Mouse (Mus musculus): ENCODE measurements around the gene Cttnbp2nl. TPM values are rescaled to one million over a fixed set of nuclear protein-coding genes. Genes with fewer than 3 reads are reported as not detected.

Gene Cttnbp2nl
- polyA plus RNA-seq, 1 experiment: 2.2 TPM

DNA sequence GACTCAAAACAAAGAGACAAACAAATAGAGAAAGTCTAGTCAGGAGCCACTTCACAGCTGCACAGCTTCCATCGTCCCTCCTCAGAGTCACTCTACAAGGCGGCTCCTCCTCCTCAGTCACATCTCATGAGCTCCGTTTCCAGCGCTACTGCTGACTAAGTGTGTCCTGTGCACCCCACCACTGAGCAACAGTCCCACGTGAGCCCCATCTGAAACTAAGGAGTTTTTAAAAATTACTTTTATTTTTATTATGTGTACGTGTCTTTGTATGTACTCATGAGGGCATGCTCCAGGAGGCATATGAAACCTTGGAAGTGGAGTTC is 34.2 kb downstream of the Cttnbp2nl start:
- Histone ChIP-seq H3K4me3 (replicated peaks) (no peak overlapping the region), H3K4me1 (peaks cover 8% of the 10 kb centered on the region), H3K9me3 (no peaks in the 10 kb centered on the region), H3K36me3 (replicated peaks; ENCODE audit: low read length) (no peaks in the 10 kb centered on the region), H3K27me3 (replicated peaks) (peaks cover 14% of the 10 kb centered on the region)
- TF ChIP-seq FLI1 (IDR thresholded peaks at IDR 0.05; ENCODE audit: low read length) (no peak), GATA1 (IDR thresholded peaks at IDR 0.05; ENCODE audit: borderline replicate concordance, low read length) (no peak)

DNA sequence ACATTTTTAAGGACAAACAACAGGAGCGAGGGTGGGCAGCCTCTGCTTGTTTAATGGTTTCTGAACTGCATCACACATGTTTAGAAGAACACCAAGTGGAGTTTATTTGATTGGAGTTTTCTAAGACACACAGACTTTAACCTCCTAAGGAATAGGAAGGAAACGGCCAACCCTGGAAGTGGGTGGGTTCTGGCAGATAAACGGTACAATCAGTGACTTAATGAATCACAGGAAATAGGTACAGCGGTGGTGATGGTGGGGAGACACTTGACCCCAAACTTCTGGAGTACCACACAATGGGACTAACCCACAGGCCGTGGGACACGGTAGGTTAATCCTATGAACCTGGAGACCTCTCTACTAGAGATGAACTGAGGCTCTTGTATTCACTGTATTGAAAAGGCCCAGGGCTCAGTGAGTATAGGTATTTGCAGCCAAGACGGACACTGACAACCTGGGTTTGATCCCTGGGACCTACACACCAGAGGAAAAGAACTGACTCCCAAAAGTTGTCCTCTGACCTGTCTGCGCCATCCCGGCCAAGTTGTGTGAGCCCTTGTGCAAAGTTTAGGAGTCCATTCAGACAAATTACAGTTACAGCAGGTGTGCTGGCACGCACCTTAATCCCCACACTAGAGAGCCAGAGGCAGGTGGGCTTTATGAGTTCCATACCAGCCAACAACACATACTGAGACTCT is 34.7 kb downstream of the Cttnbp2nl start:
- no peaks in the 10 kb centered on the region for H3K36me3 ChIP-seq (replicated peaks; ENCODE audit: low read length)
- no peaks in the 10 kb centered on the region for H3K9me3 ChIP-seq
- H3K4me3 ChIP-seq (replicated peaks): no peak overlapping the region
- no peak for TF ChIP-seq FLI1 (IDR thresholded peaks at IDR 0.05; ENCODE audit: low read length)
- TF ChIP-seq GATA1 (IDR thresholded peaks at IDR 0.05; ENCODE audit: borderline replicate concordance, low read length): no peak
- H3K4me1 ChIP-seq: peaks cover 8% of the 10 kb centered on the region
- H3K27me3 ChIP-seq (replicated peaks): peaks cover 14% of the 10 kb centered on the region

DNA sequence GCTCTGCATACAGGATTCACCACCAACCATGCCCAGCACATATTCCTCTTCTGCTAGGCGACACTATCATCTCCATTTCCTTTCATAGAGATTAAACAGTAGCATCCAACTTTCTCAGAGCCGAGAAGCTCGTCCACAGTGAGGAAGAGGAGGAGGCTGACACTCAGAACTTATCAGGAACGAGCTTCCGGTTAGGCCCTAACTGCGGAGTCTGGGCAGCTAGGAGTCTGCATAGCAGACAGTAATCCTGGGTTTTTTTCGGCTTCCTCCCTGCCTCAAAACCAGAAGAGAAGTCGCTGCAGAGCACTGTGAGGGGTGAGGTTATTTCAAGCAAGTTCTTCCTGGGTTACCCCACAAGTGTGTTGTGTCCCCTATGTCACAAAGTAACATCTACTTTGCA is 35.6 kb downstream of the Cttnbp2nl start:
- Histone ChIP-seq H3K9me3 (no peaks in the 10 kb centered on the region), H3K4me1 (peaks cover 8% of the 10 kb centered on the region), H3K4me3 (replicated peaks) (no peak overlapping the region), H3K36me3 (replicated peaks; ENCODE audit: low read length) (no peaks in the 10 kb centered on the region), H3K27me3 (replicated peaks) (peaks cover 12% of the 10 kb centered on the region)
- no peak for TF ChIP-seq FLI1 (IDR thresholded peaks at IDR 0.05; ENCODE audit: low read length)

DNA sequence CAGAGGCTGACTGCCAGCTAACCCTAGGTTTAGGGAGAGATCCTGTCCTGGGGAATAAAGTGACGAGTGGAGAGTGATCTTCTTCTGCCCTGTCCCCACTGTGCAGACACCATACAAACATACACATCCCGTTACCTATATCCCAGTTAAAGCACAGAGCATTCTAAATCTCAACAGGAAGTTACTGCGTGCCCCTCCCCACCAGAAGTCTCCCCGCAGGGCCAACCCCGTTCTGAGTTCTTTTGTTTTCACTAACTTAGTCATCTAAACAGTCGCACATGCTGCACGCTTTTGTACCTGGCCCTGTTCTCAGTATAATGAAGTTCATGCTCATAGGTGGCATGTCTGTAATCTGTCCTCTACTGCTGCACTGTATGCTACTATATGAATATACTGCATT is 36.7 kb downstream of the Cttnbp2nl start:
- Histone ChIP-seq H3K4me1 (peaks cover 8% of the 10 kb centered on the region), H3K9me3 (no peaks in the 10 kb centered on the region), H3K4me3 (replicated peaks) (no peak overlapping the region), H3K27me3 (replicated peaks) (peaks cover 10% of the 10 kb centered on the region), H3K36me3 (replicated peaks; ENCODE audit: low read length) (no peaks in the 10 kb centered on the region)
- TF ChIP-seq GATA1 (IDR thresholded peaks at IDR 0.05; ENCODE audit: borderline replicate concordance, low read length) (no peak), FLI1 (IDR thresholded peaks at IDR 0.05; ENCODE audit: low read length) (no peak)

DNA sequence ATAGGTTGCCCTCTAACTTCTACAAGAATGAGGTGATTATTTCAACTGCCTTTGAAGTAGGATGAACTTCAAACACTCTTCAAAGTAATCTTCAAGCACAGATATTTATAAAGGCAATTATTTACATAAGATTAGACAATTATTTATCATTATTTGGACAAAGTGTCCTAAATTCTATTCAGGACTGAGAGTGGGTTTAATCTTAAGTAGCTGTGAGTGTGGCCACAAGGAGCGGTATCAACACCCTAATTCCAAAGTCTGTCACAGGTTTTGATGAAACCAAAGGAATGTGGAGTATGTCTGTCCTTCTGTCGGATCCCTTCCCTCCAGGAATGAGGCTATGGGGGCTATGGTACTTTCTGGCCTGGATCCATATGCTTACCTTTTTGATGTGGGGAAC is 38.0 kb downstream of the Cttnbp2nl start:
- Histone ChIP-seq H3K27me3 (replicated peaks) (peaks cover 11% of the 10 kb centered on the region), H3K4me1 (peaks cover 3% of the 10 kb centered on the region), H3K4me3 (replicated peaks) (no peak overlapping the region), H3K9me3 (no peaks in the 10 kb centered on the region), H3K36me3 (replicated peaks; ENCODE audit: low read length) (no peaks in the 10 kb centered on the region)
- TF ChIP-seq FLI1 (IDR thresholded peaks at IDR 0.05; ENCODE audit: low read length): no peak
- TF ChIP-seq GATA1 (IDR thresholded peaks at IDR 0.05; ENCODE audit: borderline replicate concordance, low read length): no peak

DNA sequence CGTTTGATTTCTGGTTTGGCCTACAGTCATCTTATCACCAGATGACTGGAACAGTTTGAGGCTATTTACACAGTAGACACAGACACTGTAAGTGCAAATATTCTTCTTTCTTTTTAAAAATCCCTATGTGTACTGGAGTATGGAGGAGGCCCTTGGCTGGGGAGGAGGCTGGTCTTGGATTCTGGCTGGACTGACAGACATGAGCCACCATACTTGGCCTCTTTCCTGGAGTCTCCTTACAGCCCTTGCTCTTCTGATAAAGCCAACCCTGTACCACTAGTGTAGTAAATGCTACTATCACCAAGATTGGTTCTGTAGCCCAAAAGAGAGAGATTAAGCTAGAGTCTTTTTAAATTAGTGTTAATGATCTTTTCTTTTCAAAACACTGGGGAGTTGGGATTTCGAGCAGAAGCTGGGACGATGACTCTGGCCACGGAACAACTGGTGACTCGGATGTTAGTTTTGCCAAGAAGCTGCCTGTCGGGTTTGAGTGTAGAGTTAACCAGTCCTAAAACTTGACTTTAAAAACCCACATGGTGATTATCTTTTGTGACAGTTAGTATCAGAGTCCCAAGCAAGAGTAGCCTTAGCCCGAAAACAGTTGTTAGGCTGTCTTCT is 40.1 kb downstream of the Cttnbp2nl start:
- H3K36me3 ChIP-seq (replicated peaks; ENCODE audit: low read length): no peaks in the 10 kb centered on the region
- peaks cover 11% of the 10 kb centered on the region for H3K27me3 ChIP-seq (replicated peaks)
- H3K4me1 ChIP-seq: no peaks in the 10 kb centered on the region
- H3K9me3 ChIP-seq: no peaks in the 10 kb centered on the region
- no peak for TF ChIP-seq FLI1 (IDR thresholded peaks at IDR 0.05; ENCODE audit: low read length)
- TF ChIP-seq GATA1 (IDR thresholded peaks at IDR 0.05; ENCODE audit: borderline replicate concordance, low read length): no peak
- no peak overlapping the region for H3K4me3 ChIP-seq (replicated peaks)

DNA sequence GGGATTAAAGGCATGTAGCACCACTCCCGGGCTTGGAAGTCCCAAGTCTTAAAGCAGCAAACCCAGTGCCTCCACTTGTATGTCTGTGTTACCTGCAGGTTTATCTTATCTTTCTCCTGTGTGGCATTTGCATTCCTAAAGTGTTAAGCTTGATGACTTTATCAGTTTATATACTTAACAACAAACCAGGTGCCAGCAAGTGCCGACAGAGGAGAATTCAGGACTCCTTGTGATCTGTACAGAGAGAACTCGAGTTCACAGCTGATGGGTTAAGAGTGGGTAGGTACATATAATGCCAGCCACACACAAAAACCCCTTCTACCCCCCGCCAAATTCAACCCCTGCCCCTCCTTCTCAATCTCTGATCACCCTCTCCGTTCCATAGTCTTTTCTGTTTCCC is 41.1 kb downstream of the Cttnbp2nl start:
- Histone ChIP-seq H3K27me3 (replicated peaks) (peaks cover 10% of the 10 kb centered on the region), H3K4me1 (no peaks in the 10 kb centered on the region), H3K36me3 (replicated peaks; ENCODE audit: low read length) (no peaks in the 10 kb centered on the region), H3K4me3 (replicated peaks) (no peak overlapping the region), H3K9me3 (no peaks in the 10 kb centered on the region)
- TF ChIP-seq FLI1 (IDR thresholded peaks at IDR 0.05; ENCODE audit: low read length) (no peak), GATA1 (IDR thresholded peaks at IDR 0.05; ENCODE audit: borderline replicate concordance, low read length) (no peak)

DNA sequence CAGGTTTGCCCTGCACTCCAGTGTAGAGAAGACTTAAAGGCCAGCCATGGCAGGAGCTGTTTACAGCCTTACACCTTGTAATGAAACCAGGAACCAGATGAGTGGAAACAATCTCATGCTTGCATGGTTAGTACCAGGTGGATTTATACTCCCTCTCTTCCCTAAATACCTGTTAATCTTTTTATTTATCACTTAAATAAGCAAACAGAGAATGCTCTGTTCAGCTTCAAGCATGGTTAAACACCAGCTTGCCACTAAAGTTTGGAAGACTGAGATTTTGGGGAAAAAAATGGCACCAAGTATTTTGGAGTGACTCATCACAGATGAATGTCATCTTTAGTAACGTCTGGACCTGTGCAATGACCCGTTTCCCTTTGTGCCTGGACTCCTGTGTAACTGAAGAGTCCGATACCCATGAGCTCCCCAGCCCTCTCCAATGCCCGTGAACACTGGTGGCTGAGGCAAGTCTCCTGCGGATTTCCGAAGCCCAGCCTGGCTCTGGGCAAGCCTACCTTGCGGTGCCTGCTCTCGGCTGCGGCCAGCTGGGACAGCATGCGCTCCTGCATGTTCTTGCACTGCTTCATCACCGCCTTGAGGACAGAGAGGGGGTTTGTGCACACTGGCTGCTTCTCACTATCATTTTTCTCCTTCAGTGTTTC is 42.1 kb downstream of the Cttnbp2nl start:
- TF ChIP-seq GATA1 (IDR thresholded peaks at IDR 0.05; ENCODE audit: borderline replicate concordance, low read length): no peak
- TF ChIP-seq FLI1 (IDR thresholded peaks at IDR 0.05; ENCODE audit: low read length): no peak
- no peaks in the 10 kb centered on the region for H3K4me1 ChIP-seq
- no peaks in the 10 kb centered on the region for H3K9me3 ChIP-seq
- H3K36me3 ChIP-seq (replicated peaks; ENCODE audit: low read length): no peaks in the 10 kb centered on the region
- H3K27me3 ChIP-seq (replicated peaks): peaks cover 7% of the 10 kb centered on the region
- no peak overlapping the region for H3K4me3 ChIP-seq (replicated peaks)

DNA sequence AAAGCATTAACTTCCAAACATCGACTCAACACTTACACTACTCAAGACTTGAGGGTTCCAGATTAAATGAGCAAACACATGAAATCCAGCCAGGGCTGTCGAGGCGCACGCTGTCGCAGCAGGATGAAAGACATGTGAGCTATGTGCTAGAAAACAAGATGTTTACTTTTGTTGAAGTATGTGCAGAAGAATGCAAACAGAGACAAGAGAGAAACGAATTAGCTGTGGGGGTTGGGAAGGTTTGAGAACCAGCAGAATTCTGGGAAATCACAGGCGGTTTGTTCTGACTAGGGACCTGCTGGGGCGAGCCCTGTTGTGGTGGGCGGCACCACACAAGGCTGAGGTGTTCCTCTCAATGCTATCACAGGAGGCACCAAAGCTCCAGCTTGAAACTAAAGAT is 44.9 kb downstream of the Cttnbp2nl start:
- Histone ChIP-seq H3K36me3 (replicated peaks; ENCODE audit: low read length) (no peaks in the 10 kb centered on the region), H3K4me1 (no peaks in the 10 kb centered on the region), H3K27me3 (replicated peaks) (peaks cover 13% of the 10 kb centered on the region), H3K4me3 (replicated peaks) (no peak overlapping the region), H3K9me3 (no peaks in the 10 kb centered on the region)
- TF ChIP-seq GATA1 (IDR thresholded peaks at IDR 0.05; ENCODE audit: borderline replicate concordance, low read length) (no peak), FLI1 (IDR thresholded peaks at IDR 0.05; ENCODE audit: low read length) (no peak)

DNA sequence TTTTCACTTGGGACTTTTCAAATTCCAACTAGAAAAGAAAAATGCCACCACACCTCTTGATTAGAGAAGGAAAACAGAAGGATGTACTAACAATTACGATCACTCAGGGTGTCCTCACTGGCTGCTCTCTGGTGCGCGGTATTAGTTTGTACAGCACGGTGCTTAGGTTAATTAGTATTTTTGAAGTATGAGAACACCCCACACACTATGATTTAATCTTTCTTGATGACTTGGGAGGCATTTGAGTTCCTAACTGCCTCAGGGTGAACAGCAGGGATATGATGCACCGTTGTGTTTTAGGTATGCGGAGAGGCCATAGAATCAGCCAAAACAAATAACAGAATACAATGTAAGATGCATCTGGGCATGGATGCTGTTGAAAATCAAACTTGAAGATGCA is 46.8 kb downstream of the Cttnbp2nl start:
- H3K4me3 ChIP-seq (replicated peaks): no peak overlapping the region
- no peaks in the 10 kb centered on the region for H3K36me3 ChIP-seq (replicated peaks; ENCODE audit: low read length)

More for the DNA sequence above, 46.8 kb downstream of the Cttnbp2nl start:
- H3K9me3 ChIP-seq: no peaks in the 10 kb centered on the region
- H3K27me3 ChIP-seq (replicated peaks): peaks cover 17% of the 10 kb centered on the region
- TF ChIP-seq GATA1 (IDR thresholded peaks at IDR 0.05; ENCODE audit: borderline replicate concordance, low read length) (no peak), FLI1 (IDR thresholded peaks at IDR 0.05; ENCODE audit: low read length) (no peak)
- peaks cover 5% of the 10 kb centered on the region for H3K4me1 ChIP-seq
